ENCODE assay signal across 8 mouse cellular contexts in genomic region chr9:98296383-98297201, GRCm38 (mm10). TPM values are rescaled to one million over a fixed set of nuclear protein-coding genes. Genes with fewer than 3 reads are reported as not detected.
DNase-seq lines count a peak whose midpoint lies in the region; ATAC-seq and TF ChIP-seq lines count a peak whose summit lies in the region.

No protein-coding gene starts in this region.

- TF ChIP-seq POLR2A in lung, adult 2 months (IDR thresholded peaks at IDR 0.05; ENCODE audit: borderline replicate concordance, extremely low read depth, low read depth, low read length), result no peak; the same call in 1 of the 2 replicates

- peak overlapping the region; percentile 92 for H3K4me2 ChIP-seq in forebrain, embryonic 15.5 days (replicated peaks)

- no peak for TF ChIP-seq CTCF in lung, adult 2 months (IDR thresholded peaks at IDR 0.05; ENCODE audit: insufficient read depth, low read length)

- peak; percentile 83 for ATAC-seq in forebrain, embryonic 15.5 days (replicated peaks)
- ATAC-seq in neutrophil, adult 5-6 weeks (ENCODE audit: extremely low read depth, insufficient number of reproducible peaks, low FRiP score, poor library complexity, severe bottlenecking), result peak; percentile 78

- under 1% methylated on average over 56 of the region's 56 CpGs for WGBS in forebrain, embryonic 15.5 days
- under 1% methylated on average over 56 of the region's 56 CpGs for WGBS in lung, adult 2 months

- H3K36me3 ChIP-seq in forebrain, embryonic 15.5 days, result no peaks in the 10 kb centered on the region

- H3K4me3 ChIP-seq in forebrain, embryonic 15.5 days, result peak overlapping the region; percentile 66
- peak overlapping the region; percentile 94 for H3K4me3 ChIP-seq in lung, adult 2 months (replicated peaks; ENCODE audit: extremely low read depth, low read depth, low read length)

- H3K27ac ChIP-seq in forebrain, embryonic 15.5 days (replicated peaks), result 0 out of 2 replicates have a peak overlapping the region, but pooled peaks have one; percentile 15

- H3K9me3 ChIP-seq in forebrain, embryonic 15.5 days, result no peaks in the 10 kb centered on the region

- H3K4me1 ChIP-seq in forebrain, embryonic 15.5 days, result peaks cover 14% of the 10 kb centered on the region
- peaks cover 2% of the 10 kb centered on the region; the same call in 1 of the 2 replicates for H3K4me1 ChIP-seq in lung, adult 2 months (ENCODE audit: control insufficient read depth, insufficient read depth, low read length)

- H3K27me3 ChIP-seq in forebrain, embryonic 15.5 days, result no peaks in the 10 kb centered on the region

- peak overlapping the region; percentile 47 for H3K9ac ChIP-seq in forebrain, embryonic 15.5 days (replicated peaks)

- intact Hi-C loops in heart, postnatal 25 days (cut with DNase I), result no loop called here

- DNase-seq in ES-CJ7 (ENCODE audit: low read depth, low spot score), result peak; percentile 95
- peak; percentile 80 for DNase-seq in cerebellum, adult 11-12 months
- peak; percentile 79 for DNase-seq in heart, postnatal 25 days (ENCODE audit: low spot score)
- peak; percentile 64 to 84 for DNase-seq in layer of hippocampus, adult 18-20 months (ENCODE audit: low spot score in 2 of 2)
- peak; percentile 91 for DNase-seq in lung, adult 2 months
- DNase-seq in thymus, adult 18-20 months, result peak; percentile 84 to 85

RNA-seq across cellular contexts. Expression of gene Nmnat3, which starts 9.4 kb away (rescaled TPM):
- 2.5 TPM in 2 replicates for polyA plus RNA-seq in forebrain, embryonic 15.5 days (2015; fragmentation: Nextera tagmentation; extraction: Ambion mirVana)
- total RNA-seq in heart, postnatal 25 days (2021), result 10 to 100 TPM; 11.4 to 11.8 TPM
- total RNA-seq in layer of hippocampus, adult 18-20 months (2021), result 1 to 10 TPM; 1.4 to 1.6 TPM
- polyA plus RNA-seq in lung, adult 2 months (2012; rRNA removed), result 4.7 and 6.3 TPM in 2 replicates
- 3.4 and 3.6 TPM in 2 replicates for total RNA-seq in neutrophil, adult 5-6 weeks (2017)

Comparison
In these comparisons a context has a peak if more than half of its experiments do, and no peak if none do; other contexts are left out.
1. Peak in every context shown above with its lines: DNase-seq, ATAC-seq, H3K4me3 ChIP-seq and H3K27ac ChIP-seq.